Mouse (Mus musculus) E14TG2a.4 (cell line): ENCODE data around the gene Slc44a4.

ENCODE experiments used
- CTCF ChIP-seq: conservative IDR thresholded peaks from 2 replicates; pipeline ENCODE4 v1.5.1; 2014; ENCODE audit warnings: low read length
- NANOG ChIP-seq: IDR thresholded peaks from 2 replicates; pipeline ENCODE4 v1.6.1; 2014; ENCODE audit warnings: borderline replicate concordance, low read length, mixed read lengths
- POU5F1 ChIP-seq: IDR thresholded peaks from 2 replicates; pipeline ENCODE4 v1.6.1; 2014; ENCODE audit warnings: low read length, borderline replicate concordance

- TF ChIP-seq CTCF, result no peak
- TF ChIP-seq POU5F1, result no peak
- no peak for TF ChIP-seq NANOG
These were observed 29.6 kb upstream of the Slc44a4 start for GRCm38 (mm10) chr17:34884704-34885103.
